Mouse (Mus musculus) left cerebral cortex, adult 9 months (tissue): ENCODE data around the gene Enox1.
A peak's percentile ranks its signal among the peaks of the same experiment; 100 is the strongest.

Source experiments
- DNase-seq, 2 experiments: peaks; one replicate each; pipeline ENCODE4 v3.0.0; 2022; ENCODE audit warnings: low spot score in 2 of 2

Gene Enox1

DNA sequence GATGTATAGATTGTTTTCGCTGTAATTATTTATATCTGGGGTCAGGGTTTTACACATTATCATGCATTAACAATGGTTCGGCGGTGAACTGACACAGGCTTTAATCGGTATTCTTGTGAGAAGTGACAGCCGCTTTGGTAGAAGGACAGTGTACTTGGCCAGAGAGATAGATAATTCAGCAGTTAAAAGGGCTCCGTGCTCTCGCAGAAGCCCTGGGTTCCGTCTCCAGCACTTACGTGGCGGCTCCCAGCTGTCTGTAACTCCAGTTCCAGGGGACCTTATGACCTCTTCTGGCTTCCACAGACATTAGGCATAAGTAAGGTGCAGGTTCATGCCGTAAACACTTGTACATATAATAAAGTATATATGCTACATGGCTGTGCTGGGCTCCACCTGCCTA, 515.4 kb downstream of the Enox1 start:
- DNase-seq: no peak

- no peak for DNase-seq
These were observed 516.6 kb downstream of the Enox1 start for GRCm38 (mm10) chr14:77673138-77673537.

DNA sequence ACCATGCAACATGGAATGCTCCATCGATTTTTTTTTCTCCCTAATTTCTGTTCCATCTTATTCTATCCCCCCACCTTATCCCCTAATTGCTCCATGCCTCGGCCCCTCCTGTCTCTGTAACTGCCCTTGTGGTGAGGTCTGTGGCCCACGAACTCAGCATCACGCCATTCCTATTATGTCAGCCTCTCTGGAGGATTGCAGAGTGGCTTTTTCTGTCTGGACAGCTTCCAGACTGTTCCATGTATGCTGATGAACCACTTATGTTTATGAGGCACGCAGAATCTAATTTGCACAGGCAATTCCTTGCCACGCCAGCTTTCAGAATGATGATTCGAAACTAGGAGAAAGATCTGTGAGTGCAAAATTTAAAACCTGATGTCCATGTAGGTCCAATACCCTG, 521.4 kb downstream of the Enox1 start:
- no peak for DNase-seq

GRCm38 (mm10) chr14:77679877-77680276, 523.3 kb downstream of the Enox1 start:
- DNase-seq: no peak

DNA sequence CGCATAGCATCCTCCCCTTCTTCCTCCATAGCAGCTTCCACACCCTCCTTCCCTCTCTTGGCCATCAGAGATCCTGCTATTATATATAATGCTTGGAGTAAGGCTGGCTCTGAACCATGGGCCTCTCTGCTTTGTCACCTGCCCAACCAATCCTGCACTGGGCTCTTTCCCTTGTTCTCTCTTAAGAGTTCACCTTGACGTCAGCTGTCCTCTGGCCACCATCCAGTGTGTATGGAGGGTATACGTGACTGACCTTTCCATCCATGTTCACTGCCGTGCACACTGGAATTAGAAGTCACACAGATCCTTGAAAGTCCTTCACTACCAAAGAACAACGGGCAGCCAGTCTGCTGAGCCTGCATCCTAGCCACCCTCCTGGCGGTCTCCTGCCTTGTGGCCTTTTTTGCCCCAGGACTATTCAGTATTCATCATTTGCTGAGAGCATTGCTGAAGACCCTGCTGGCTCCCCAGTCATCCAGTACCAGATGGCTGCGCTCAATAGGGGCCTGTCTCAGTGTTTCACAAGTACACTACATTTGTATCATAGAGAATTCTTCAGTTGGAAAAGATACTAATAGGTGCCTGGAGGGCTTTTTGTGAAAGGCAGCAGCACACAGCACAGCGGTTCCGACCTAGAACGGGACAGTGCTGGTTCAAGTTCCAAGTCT, 526.5 kb downstream of the Enox1 start:
- DNase-seq: no peak

DNA sequence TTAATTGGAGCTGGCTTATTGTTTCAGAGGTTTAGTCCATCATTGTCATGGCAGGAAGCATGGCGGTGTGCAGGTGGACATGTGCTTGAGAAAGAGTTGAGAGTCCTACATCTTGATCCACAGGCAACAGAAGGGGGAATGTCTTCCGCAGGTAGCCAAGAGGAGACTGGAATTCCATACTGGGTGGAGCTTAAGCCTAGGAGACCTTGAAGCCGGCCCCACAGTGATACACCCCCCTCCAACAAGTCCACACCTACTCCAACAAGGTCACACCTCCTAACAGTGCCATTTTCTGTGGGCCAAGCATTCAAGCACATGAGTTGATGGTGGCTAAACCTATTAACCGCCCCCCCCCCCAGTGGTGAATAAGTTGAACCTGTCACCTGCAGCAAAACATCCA, 533.3 kb downstream of the Enox1 start:
- DNase-seq: no peak

DNA sequence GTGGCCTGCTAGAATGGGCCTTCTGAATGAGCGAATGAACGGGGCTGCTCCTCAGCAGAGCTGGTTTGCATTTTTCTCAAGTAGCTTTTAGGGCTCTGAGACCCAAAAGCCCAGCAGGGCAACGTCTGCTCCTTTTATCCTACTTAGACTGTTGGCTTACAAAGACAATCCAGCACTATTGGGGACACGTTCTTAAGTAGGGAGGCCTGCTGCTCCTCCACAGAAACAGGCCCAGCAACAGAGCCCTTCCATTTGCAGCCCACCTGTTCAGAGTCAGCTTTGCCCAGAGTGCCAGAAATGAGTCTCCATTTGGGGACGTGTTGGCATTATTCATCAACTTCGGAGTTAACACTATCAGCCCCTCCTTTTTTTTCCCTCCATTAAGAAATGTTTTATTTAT, 548.4 kb downstream of the Enox1 start:
- DNase-seq: no peak

DNA sequence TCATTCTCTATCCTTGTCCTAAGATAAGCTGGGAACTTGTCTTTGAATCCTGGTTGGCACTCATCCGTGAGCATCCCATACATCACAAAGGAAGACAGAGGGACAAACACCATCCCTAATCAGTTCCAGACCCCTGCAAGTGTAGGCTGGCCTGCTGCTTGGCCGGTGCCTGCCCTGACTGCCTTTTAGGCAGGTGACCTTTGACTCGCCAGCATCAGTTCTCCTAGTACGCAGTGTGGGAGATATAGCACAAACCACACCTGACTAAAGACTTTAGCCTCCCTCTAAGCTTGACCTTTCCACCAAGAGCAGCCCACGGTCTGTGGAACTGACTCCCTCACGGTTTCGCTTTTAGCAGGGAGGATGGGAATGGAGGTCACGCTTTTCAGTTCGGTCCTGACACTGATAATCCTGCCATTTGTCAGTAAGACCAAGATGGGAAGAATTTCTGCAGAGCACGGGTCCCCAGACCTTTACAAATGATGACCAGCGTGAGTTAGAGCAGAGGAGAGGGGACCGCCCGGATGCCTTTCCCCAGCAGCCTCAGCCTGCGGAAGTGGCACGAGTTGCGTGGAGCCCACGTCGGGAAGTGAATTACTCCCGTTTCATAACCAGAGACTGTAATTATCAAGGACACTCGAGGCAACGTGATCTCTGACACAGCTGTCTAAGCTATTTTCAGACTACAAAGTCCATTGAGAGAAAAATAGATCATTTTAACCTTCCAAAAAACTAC, 550.1 kb downstream of the Enox1 start:
- no peak for DNase-seq

GRCm38 (mm10) chr14:77707279-77707678, 550.7 kb downstream of the Enox1 start:
- no peak for DNase-seq

DNA sequence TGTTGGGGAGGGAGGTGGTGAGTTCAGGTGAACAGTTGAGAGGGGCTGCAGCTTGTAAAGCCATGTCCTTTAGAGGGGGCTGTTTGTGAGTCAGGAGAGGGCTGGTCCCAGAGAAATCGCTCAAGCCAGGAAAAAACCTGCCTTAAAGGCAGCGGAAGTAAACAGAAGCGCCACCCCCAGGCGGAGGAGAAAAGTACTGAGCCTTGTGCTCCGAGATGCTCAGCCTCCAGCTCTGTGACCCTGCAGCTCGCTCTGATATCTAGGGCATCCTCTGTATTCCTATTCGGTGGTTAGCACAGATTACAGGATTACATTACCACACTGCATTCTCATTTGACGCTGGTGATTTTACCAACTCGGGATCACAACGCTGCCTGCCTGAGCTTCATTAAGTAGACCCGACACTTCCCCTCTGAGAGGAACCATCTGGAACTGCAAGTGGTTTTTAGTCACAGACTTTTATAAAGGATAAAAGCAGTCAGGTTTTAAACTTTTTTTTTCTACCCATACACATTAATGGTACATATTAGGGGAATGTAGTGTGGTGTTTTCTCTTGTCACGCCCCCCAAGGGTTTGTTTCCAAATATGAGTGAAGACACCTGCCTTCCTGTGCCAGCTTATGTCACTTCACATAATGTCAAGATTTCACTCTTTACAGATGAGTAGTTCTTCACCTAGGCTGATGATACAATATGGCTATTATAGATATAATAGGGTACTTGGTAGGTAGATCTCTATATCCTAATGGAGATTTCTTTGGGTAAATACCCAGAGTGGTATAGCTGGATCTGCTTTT, 552.0 kb downstream of the Enox1 start:
- DNase-seq: no peak

- no peak for DNase-seq
These were observed 558.5 kb downstream of the Enox1 start for GRCm38 (mm10) chr14:77714931-77715535.

GRCm38 (mm10) chr14:77716981-77717380, 560.4 kb downstream of the Enox1 start:
- DNase-seq: no peak

DNA sequence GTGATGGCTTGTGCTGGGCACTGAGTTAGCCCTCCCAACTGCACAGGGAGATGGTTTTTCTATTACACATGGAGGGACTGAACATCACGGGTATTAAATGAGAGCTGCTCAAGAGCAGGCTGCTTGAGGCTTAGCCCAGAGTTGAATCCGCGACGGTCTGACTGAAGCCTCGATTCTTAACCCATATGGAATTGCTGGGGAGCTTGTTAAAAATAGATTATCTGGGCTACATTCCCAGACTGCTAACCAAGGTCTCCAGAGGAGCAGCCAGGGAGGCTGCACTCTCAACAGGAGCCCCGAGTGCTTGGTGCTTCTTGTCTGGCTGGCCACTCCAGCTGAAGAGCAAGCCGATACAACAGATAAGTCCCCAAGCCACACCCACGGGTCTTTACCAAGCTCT, 562.3 kb downstream of the Enox1 start:
- no peak for DNase-seq

DNA sequence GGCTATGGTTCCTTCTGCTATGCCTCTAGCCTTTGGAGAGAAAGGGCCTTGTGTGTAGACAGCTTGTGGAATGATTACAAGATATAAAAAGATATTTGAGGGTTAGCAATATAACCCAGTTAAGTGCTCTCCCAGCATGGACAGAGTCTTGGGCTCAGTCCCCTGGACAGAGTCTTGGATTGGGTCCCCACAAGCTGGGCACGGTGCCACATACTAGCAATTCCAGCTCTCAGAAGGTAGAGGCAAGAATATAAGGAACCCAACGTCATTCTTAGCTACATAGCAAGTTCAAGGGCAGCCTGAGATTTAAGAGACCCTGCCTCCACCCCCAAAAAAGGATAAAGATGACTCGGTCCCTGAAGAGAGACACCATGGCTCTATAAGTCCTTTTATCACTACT, 581.5 kb downstream of the Enox1 start:
- no peak for DNase-seq

- peak in 1 of 2 experiments; percentile 5 for DNase-seq
These were observed 582.3 kb downstream of the Enox1 start for GRCm38 (mm10) chr14:77738751-77739365.

DNA sequence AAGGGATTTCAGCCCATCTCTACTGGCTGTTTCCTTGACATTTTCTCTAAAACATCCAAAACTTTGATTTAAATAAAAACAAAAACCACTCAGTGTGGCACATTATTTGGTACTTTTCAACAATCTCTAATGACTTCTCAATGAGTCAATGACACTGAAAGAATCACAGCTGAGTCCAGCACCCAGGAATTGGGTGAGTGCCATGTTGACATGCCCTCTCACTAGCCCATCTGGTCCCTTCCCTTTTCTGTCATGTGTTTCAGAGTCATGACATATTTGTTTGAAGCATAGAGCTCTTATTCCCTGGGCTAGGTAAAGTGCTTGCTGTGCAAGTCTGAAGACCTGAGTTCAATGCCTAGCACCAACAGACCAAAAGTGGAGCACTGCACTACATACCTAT, 582.8 kb downstream of the Enox1 start:
- DNase-seq: no peak

DNA sequence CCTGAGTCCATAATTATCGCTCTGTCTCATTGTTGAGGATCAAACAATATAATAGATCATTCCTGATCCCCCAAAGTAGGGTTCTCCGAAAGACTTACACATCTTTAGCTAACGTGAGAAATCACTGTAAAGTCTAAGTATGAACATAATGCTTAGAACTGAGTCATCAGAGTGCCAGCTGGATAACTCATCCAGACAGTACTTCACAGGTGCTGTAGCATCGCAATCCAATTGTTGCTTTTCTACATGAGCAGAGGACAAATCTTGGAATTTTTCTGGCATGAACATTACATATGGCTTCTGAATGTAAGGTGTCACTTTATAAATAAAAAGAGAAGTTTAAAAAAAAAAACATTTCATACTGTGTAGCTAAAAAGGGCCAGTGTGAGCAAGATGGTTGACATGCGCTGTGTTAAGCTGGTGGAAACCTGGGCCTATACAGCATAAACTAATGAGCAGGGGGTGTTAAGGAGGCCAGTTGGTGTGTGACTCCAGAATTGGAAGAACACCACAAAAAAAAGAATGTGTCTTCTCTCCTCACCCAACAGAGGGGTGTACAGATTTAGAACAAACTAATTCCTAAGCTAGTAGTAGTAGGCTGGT, 588.2 kb downstream of the Enox1 start:
- peak; percentile 23 to 47 for DNase-seq

- peak in 1 of 2 experiments; percentile 11 for DNase-seq
These were observed 592.4 kb downstream of the Enox1 start for GRCm38 (mm10) chr14:77748920-77749319.
